Mouse (Mus musculus) c-Kit-positive CD71-negative TER-119-negative erythroid progenitor cells, embryonic 14.5 days (primary cell): ENCODE measurements around the gene Mecom.
"Not testable (repeated sequence)": the region's sequence is repeated elsewhere in the genome, so short reads cannot be mapped to it uniquely, and the experiment has no call there.

Experiments
- DNase-seq: peaks from one replicate; pipeline ENCODE4 v3.0.0-alpha.2; 2013; ENCODE audit warnings: low read depth

Gene Mecom

DNA sequence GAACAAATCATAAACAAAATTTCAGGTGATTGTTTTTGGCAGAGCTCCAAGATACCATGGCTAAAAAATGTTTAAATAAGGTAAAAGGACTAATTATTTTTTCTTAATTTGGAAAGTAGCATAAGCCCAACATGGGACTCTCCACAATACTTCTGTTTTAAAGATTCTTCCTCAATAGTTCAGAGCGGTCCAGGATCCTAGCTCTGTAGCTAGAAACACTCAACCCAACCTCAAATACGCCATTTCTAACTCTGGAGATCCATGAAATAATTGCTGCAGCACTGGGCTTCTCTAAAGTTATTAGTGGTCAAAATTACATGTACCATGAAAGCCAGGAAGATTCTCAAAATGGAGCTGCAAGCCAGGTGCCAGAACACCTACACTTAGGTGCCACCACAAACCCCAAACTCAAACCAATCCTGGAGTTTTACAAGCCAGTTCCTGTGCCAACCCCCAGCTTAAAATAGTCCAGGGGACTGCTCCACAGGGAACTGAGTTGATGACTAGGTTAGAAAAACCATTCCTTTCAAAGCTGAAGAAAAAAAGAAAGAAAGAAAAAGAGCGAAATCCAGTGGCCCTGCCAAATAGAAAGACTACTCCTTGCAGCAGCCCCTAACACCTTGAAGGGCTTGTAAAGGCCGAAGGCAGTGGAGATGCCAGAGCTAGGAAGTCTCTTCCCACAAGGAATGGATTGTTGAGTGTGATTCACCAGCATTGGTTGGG is 102.4 kb downstream of the Mecom start:
- no peak for DNase-seq

- no peak for DNase-seq
Observed at GRCm38 (mm10) chr3:30441646-30442045, 106.2 kb downstream of the Mecom start.

DNA sequence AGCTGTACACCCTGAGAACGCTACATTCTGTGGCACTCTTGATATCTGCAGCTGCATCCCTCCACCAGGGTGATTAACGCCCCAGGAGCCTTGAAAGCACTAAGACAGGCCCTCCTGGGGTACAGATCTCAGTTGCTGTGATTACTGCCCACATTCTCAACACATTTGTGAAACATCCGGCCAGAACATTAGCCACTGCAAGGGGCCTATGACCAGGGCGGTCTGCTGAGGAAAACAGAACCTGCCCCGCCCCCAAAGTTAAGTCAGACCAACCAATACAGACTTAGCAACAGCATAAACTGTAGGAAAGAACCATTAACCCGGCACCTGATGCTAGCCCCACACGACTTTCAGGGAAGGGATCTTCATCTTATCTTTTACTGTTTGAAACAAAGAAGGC is 109.8 kb downstream of the Mecom start:
- DNase-seq = no peak

DNA sequence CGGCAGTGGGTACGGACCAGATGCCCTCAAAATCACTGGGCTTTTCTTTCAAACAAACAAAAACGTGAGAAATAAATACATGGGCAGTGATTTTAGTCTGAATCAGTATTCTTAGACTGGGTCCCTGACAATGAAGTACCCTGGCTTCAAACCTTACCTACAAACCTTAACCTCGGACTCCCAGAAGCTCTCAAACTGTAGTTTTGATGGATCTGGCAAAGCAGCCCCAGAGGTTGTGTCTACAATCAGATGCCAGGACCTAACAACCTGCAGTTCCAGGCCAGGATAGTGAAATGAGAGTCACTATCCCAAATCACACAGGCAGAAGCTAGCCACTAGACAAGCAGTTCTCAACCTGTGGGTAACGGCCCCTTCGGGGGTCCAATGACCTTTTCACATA is 111.2 kb downstream of the Mecom start:
- DNase-seq = no peak

DNA sequence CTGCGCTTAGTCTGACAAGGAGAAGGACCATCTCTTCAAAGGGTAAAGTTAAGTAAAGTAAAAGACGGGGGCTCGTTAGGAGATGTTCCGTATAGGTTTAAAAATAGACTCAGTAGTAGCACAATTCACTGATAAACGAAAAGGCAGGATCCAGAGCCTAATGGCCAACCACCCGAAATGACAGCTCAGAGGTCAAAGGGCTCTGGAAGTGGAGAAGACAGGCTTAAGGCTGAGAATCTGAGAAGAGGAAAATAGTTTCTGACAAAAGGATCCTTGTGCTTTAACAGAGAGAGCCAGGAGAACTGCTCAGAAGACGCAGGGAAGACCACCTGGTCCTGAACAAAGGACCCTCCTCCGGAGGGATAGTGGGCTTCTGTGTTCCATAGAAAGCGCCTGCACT is 111.7 kb downstream of the Mecom start:
- no peak for DNase-seq

DNA sequence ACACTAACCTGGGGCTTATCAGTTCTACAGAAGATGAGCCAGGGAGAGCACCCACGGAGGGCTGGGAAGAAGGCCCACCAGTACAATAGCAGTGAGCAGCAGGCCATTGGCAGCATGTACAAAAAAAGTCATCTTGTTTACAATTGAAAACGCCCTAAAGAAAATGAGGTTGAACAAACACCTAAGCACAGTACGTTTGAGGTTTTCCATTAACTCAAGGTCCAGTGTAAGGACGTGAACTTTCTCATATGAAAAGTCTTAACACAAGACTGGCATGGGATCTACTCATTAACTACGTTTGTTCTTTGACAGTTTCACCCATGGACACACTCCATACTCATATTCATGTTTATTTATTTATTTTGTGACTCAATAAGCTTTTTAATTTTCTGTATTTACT is 118.9 kb downstream of the Mecom start:
- DNase-seq = no peak

DNA sequence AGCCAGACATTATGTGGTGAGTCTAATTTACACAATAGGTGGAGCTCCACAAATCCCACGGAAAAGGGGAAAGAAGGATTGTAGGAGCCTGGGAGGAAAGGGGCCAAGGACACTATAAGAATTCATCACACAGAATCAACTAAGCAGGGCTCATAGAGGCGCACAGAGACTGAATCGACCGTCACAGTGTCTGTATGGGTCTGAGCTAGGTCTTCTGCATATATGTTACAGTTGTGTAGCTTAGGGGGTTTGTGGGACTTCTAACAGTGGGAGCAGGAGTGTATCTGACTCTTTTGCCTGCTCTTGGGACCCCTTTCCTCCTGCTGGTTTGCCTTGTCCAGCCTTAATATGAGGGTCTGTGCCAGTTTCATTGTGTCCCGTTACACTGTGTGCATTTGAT is 123.8 kb downstream of the Mecom start:
- DNase-seq = no peak

DNA sequence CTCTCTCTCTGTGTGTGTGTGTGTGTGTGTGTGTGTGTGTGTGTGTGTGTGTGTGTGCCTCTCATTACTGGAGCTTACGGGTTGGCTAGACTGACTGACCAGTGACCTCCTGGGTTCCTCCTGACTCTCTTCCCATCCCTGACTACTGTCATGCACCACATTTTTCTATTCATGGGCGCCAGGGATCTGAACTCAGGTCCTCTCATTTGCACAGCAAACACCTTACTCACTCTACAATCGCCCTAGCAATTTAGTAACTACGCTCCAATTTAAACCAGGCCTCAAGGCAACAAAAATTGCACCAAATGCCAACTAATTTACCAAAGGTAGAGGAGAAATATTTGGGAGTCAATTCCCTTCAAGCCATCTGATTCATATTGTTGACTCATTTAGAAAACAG is 125.9 kb downstream of the Mecom start:
- not testable (repeated sequence) for DNase-seq

DNA sequence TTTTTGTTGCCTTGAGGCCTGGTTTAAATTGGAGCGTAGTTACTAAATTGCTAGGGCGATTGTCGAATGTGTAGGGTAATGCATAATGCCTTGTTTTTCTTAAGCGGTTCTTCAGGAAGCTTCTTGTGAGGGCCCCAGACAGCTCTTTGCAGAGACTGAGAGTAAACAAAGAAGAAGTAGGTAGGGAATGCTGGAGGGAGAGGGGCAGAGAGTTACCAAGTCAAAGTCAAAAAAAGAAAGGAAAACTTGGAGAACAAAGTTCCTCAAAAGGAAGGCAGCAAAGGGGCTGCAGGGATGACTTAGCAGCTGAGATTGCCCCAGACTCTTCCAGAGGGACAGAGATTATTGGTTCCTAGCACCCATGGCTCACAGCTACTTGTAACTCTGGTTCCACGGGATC is 126.9 kb downstream of the Mecom start:
- DNase-seq = no peak

GRCm38 (mm10) chr3:30414173-30414572 is 133.6 kb downstream of the Mecom start:
- no peak for DNase-seq

DNA sequence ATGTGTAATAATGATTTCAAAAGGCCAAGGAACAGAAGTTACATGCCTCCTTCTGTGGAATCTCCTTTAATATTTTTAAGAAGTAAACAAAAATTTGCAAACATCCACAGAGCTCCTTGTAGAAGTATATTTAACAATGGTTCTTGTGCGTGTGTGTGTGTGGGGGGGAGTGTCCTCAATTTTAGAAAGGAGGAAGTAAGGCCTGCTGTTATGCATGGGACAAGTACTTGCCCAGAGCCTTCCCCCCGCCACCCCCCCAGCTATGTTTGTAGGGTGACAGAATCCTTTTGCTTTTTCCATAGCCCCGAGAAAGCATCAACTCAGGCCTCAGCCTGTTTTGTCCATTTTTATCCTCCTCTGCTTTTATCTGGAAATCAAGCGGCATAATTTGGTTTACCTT is 137.0 kb downstream of the Mecom start:
- DNase-seq = no peak

DNA sequence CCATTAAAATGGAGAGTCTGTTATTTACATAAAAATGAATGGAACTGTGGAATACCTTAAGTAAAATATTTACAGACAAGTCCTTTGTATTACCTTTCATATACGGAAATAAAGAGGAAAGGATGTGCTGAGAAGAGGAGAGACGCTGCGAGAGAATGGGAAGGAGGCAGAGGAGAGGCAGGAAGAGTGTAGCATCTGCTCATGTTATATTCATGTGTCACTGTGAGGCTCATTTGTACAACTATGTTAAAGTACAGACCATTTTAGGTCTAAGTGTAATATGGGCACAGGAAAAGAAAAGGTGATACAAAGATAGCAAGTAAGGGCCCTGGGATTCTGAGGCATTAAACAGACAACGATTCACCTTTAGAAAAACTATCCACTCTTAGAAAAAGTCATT is 143.0 kb downstream of the Mecom start:
- DNase-seq = no peak

GRCm38 (mm10) chr3:30398911-30399310 is 148.9 kb downstream of the Mecom start:
- no peak for DNase-seq

- DNase-seq = no peak
Observed at GRCm38 (mm10) chr3:30394911-30395310, 152.9 kb downstream of the Mecom start.

GRCm38 (mm10) chr3:30392662-30393061 is 155.1 kb downstream of the Mecom start:
- DNase-seq = no peak

DNA sequence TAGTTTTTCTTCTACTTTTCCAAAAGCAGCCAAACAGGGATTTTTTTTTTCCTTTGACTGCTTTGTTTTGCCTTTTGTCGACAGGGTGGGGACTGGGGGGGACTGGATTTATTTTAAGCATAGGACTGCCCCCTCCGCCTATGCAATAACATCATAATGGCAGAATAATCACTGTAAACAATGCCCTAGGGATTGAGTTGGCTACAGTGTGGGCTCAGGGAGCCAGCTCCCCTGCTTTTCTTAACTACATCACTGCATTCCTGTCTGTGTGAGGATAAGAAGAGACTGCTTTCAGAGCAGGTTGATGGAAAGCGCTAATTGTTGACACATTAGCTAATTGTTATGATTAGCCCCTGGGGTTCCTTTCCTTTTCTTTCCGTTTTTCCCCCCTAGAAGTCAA is 155.6 kb downstream of the Mecom start:
- no peak for DNase-seq

- DNase-seq = no peak
Observed at GRCm38 (mm10) chr3:30390346-30390745, 157.5 kb downstream of the Mecom start.

DNA sequence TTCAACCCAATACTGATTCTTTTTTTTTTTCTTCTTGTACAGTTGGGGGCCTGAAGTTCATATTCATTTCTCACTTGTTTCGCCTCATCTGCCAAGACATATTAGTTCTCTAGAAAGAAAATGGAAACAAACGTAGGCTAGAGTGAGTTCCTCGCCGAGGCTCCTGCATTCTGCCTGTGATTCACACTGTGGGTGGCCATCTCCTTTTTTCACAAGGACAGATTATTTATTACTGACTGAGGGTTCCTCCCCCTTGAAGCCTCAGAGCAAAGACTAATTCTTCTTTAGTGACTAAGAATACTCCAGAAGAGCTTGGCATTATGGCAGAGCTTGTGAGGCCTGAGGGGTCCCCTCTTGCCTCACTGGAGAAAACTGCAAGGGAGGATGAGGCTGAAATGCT is 167.5 kb downstream of the Mecom start:
- no peak for DNase-seq

DNA sequence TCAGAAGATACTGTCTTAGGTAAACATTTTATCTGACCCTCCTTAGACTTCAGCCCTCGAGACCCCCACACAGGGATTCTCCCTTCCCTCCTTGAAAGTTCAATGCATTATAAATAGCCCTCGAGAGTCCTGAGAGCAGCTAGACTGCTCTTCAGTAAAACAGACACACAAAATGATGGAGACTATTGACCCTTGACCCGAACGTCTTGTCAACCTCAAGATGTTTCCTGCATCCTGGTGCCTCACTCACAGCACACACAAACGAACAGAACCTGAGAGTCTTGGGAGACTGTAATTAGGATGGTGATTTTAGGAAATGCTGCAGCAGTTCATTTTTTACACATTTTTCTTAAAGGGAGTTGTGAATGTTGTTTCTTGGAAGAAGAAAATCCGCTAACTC is 168.5 kb downstream of the Mecom start:
- no peak for DNase-seq

- DNase-seq = no peak
Observed at GRCm38 (mm10) chr3:30371472-30371871, 176.3 kb downstream of the Mecom start.

DNA sequence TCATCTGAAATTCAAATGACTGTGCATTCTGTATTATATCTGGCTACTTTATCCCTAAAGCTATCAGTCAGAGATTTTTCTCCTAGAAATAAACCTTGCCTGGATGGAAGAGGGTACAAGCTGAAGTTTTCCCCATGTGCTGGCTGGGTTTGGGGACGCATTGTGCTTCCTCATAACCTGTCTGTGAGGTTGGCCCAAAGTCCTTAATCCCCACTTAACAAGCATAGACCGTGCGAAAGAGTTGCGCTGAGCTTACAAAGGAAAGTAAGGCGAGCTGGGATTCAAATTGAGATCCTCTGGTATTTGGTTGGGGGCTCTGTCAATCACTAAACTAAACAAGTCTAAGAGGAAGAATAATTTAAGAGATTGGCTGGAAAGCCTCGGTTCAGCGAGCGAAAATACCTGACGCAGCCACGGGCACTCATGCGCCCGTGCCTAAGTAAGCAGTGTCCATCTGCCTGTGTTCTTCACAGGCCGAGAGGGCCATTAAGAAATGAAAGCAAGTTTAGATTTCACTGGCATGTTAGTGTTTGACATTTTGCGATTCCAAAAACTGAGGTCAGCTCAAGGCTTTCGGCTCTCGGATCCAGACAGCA is 176.8 kb downstream of the Mecom start:
- DNase-seq = no peak

DNA sequence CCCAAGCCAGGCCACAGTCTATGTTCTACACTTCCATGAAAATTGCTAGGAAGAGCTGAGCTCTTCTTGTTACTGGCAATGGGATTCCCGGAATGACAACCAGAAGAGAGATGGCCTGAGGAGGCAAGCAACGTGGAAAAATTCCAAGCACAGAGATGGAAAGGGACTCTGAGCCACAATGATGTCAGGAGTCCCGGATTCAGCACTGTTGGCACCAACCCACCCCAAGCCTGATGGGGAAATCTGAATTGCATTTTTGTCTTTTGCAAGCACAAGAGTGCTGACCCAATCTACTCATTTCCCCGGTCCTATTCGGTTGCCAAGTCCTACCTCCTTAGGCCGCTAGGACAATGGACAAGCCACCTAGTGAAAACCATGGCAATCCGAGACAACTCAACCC is 181.2 kb downstream of the Mecom start:
- DNase-seq = no peak

DNA sequence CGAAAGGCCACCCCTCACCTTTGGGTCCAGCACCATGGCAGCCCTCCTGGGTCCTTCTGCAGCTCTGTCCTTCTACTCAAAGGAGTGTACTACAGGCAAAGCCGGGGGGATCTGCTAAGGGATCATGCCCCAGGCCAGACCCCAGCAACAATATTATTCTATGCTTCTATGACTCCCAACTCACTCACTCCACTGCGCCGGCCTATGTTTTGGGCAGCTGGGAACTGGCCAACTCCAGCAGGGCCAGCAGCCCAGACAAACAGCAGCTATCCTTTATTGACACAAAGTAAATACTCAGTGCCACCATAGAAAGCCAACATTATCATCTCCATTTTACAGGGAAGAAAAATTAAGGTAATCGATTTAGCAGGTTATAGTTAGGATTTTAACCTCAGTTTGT is 186.6 kb downstream of the Mecom start:
- DNase-seq = no peak
